Mouse (Mus musculus) liver, adult 2 months (tissue): Measurements from ENCODE around the gene 1600014C23Rik.

Source experiments
- CTCF ChIP-seq: fragments of 200-500 bp; IDR thresholded peaks from 2 replicates; pipeline ENCODE4 v1.5.1; 2011; ENCODE audit warnings: low read depth, low read length, control low read depth
- POLR2A ChIP-seq: fragments of 200-500 bp; IDR thresholded peaks from 2 replicates; pipeline ENCODE4 v1.6.1; 2011; ENCODE audit warnings: low read length, control low read depth; ENCODE audit not compliant: insufficient read depth; ENCODE audit errors: extremely low read depth

- TF ChIP-seq POLR2A (no peak), CTCF (peak; percentile 92)
These were observed 9.7 kb downstream of the 1600014C23Rik start for GRCm38 (mm10) chr17:45723732-45724573.
